Mouse (Mus musculus) liver, adult 2 months (tissue): Measurements from ENCODE around the gene Chp1. TPM values are rescaled to one million over a fixed set of nuclear protein-coding genes. Genes with fewer than 3 reads are reported as not detected.
"Not testable (repeated sequence)": the region's sequence is repeated elsewhere in the genome, so short reads cannot be mapped to it uniquely, and the experiment has no call there.

Experiments
- DNase-seq: peaks from one replicate; pipeline ENCODE4 v3.0.0-alpha.2; 2011; ENCODE audit warnings: low read depth, low spot score; ENCODE audit errors: extremely low read depth
- H3K27ac ChIP-seq: fragments of 200-500 bp; replicated peaks from 2 replicates; pipeline ENCODE4 v1.5.1; 2012; ENCODE audit warnings: low read depth, mild to moderate bottlenecking, control low read depth, inconsistent platforms, low read length; ENCODE audit not compliant: insufficient read depth
- H3K27me3 ChIP-seq: fragments of 200-500 bp; 2 replicates; pipeline ENCODE4 v1.6.1; 2012; ENCODE audit warnings: mild to moderate bottlenecking, moderate library complexity, low read length, inconsistent platforms; ENCODE audit not compliant: control insufficient read depth, insufficient read depth
- H3K36me3 ChIP-seq: fragments of 200-500 bp; 2 replicates; pipeline ENCODE4 v1.6.1; 2012; ENCODE audit warnings: low read length, inconsistent platforms; ENCODE audit not compliant: control insufficient read depth, insufficient read depth
- H3K4me1 ChIP-seq: fragments of 200-500 bp; 2 replicates; pipeline ENCODE4 v1.6.1; 2011; ENCODE audit warnings: low read length; ENCODE audit not compliant: control insufficient read depth, insufficient read depth
- H3K4me3 ChIP-seq: fragments of 200-500 bp; 2 replicates; pipeline ENCODE4 v1.5.1; 2011; ENCODE audit warnings: low read depth, mild to moderate bottlenecking, control low read depth, low read length, moderate library complexity; ENCODE audit not compliant: insufficient read depth
- H3K79me2 ChIP-seq: fragments of 200-500 bp; 2 replicates; pipeline ENCODE4 v1.6.1; 2012; ENCODE audit warnings: inconsistent platforms, mild to moderate bottlenecking, low read length, moderate library complexity; ENCODE audit not compliant: control insufficient read depth, insufficient read depth
- H3K9ac ChIP-seq: fragments of 200-500 bp; 2 replicates; pipeline ENCODE4 v1.6.1; 2012; ENCODE audit warnings: low read depth, mild to moderate bottlenecking, control low read depth, inconsistent platforms, low read length
- CTCF ChIP-seq: fragments of 200-500 bp; IDR thresholded peaks from 2 replicates; pipeline ENCODE4 v1.5.1; 2011; ENCODE audit warnings: low read depth, low read length, control low read depth
- POLR2A ChIP-seq: fragments of 200-500 bp; IDR thresholded peaks from 2 replicates; pipeline ENCODE4 v1.6.1; 2011; ENCODE audit warnings: low read length, control low read depth; ENCODE audit not compliant: insufficient read depth; ENCODE audit errors: extremely low read depth
- WGBS: fragments of 180-500 bp; shearing (Covaris S2); methylation state at CpG from one replicate; pipeline ENCODE4 v1.1.7; 2018; 5-methylcytosine and 5-hydroxymethylcytosine counted together
- polyA plus RNA-seq: library from polyadenylated mRNA; depleted of rRNA; stranded (reverse); fragments of >200 nt; gene quantifications from 2 replicates; pipeline ENCODE4 v1.2.3, GENCODE M21; 2012; rRNA removed
- total RNA-seq: library from RNA; depleted of rRNA; stranded (reverse); fragments of >200 nt; gene quantifications from 2 replicates; pipeline ENCODE4 v1.2.3, GENCODE M21; 2014; rRNA removed

The Chp1 gene
- total and polyA plus RNA-seq, 2 experiments = 176 to 178 TPM

- DNase-seq = peak; percentile 94
- H3K36me3 ChIP-seq = no peaks in the 10 kb centered on the region
- no peak within 1 kb of the TSS for H3K27ac ChIP-seq
- H3K4me1 ChIP-seq = peaks cover 2% of the 10 kb centered on the region; the same call in 1 of the 2 replicates
- H3K9ac ChIP-seq = peak within 1 kb of the TSS; percentile 55
- H3K79me2 ChIP-seq = peaks cover 2% of the 10 kb centered on the region; the same call in 1 of the 2 replicates
- WGBS = under 1% methylated on average over 55 of the region's 55 CpGs
- peak within 1 kb of the TSS; percentile 81 for H3K4me3 ChIP-seq
- no peaks in the 10 kb centered on the region for H3K27me3 ChIP-seq
- TF ChIP-seq POLR2A (no peak), CTCF (no peak)
These were observed 70.9 kb downstream of the Chp1 start, which contains the start of the genes Nusap1 and Oip5 for GRCm38 (mm10) chr2:119618199-119618982. Gene Nusap1, plus strand, starts transcription at chr2:119618298. Gene Oip5, minus strand, starts transcription at chr2:119618469.

- Histone ChIP-seq H3K9ac (peak overlapping the region; percentile 28; the same call in 1 of the 2 replicates), H3K4me3 (peak overlapping the region; percentile 63)
- not testable (repeated sequence) for H3K79me2 ChIP-seq, DNase-seq, H3K27ac ChIP-seq, H3K4me1 ChIP-seq, H3K27me3 ChIP-seq, H3K36me3 ChIP-seq
- WGBS = 9% methylated on average over 6 of the region's 6 CpGs
These were observed 71.5 kb downstream of the Chp1 start for GRCm38 (mm10) chr2:119619002-119619401.

- no peak overlapping the region for H3K9ac ChIP-seq
- no peak overlapping the region for H3K4me3 ChIP-seq
These were observed 73.8 kb downstream of the Chp1 start for GRCm38 (mm10) chr2:119621302-119621701.

More at GRCm38 (mm10) chr2:119621302-119621701, 73.8 kb downstream of the Chp1 start:
- H3K79me2 ChIP-seq = peaks cover 2% of the 10 kb centered on the region; the same call in 1 of the 2 replicates
- 99% methylated on average over 2 of the region's 2 CpGs for WGBS
- H3K27me3 ChIP-seq = no peaks in the 10 kb centered on the region
- no peak for DNase-seq
- TF ChIP-seq POLR2A (no peak), CTCF (no peak)
- H3K4me1 ChIP-seq = peaks cover 2% of the 10 kb centered on the region; the same call in 1 of the 2 replicates
- H3K27ac ChIP-seq = no peak overlapping the region
- H3K36me3 ChIP-seq = no peaks in the 10 kb centered on the region

Other genes with a start within 250 kb of the Chp1 start
- gene Dll4, start 221.9 kb upstream of the Chp1 start, total RNA-seq = 3.0 and 5.2 TPM in 2 replicates
- 3.1 and 4.1 TPM in 2 replicates for gene Dll4, start 221.9 kb upstream of the Chp1 start, polyA plus RNA-seq
- gene Chac1, start 196.5 kb upstream of the Chp1 start, total RNA-seq = 3.2 and 5.5 TPM in 2 replicates
- gene Chac1, start 196.5 kb upstream of the Chp1 start, polyA plus RNA-seq = 4.1 and 6.1 TPM in 2 replicates
- gene Ino80, start 70.0 kb upstream of the Chp1 start, total RNA-seq = 8.7 and 9.9 TPM in 2 replicates
- 2.8 and 3.7 TPM in 2 replicates for gene Ino80, start 70.0 kb upstream of the Chp1 start, polyA plus RNA-seq
- 0.83 and 0.87 TPM in 2 replicates for gene Exd1, start 70 bp upstream of the Chp1 start, total RNA-seq
- gene Exd1, start 70 bp upstream of the Chp1 start, polyA plus RNA-seq = 0.66 and 0.87 TPM in 2 replicates
- gene Nusap1, start 70.6 kb downstream of the Chp1 start, total RNA-seq = 0.46 and 1.4 TPM in 2 replicates
- 0.06 and 0.07 TPM in 2 replicates for gene Nusap1, start 70.6 kb downstream of the Chp1 start, polyA plus RNA-seq
- 0.92 and 0.94 TPM in 2 replicates for gene Oip5, start 70.8 kb downstream of the Chp1 start, total RNA-seq
- 0.37 and 0.69 TPM in 2 replicates for gene Oip5, start 70.8 kb downstream of the Chp1 start, polyA plus RNA-seq
- gene Ndufaf1, start 115.1 kb downstream of the Chp1 start, total RNA-seq = 28.0 and 36.2 TPM in 2 replicates
- gene Ndufaf1, start 115.1 kb downstream of the Chp1 start, polyA plus RNA-seq = 7.6 and 9.4 TPM in 2 replicates
- gene Rtf1, start 127.4 kb downstream of the Chp1 start, total RNA-seq = 5.4 and 5.6 TPM in 2 replicates
- gene Rtf1, start 127.4 kb downstream of the Chp1 start, polyA plus RNA-seq = 4.4 and 5.2 TPM in 2 replicates
- 0.65 and 1.8 TPM in 2 replicates for gene Itpka, start 194.6 kb downstream of the Chp1 start, total RNA-seq
- gene Itpka, start 194.6 kb downstream of the Chp1 start, polyA plus RNA-seq = 1.7 and 3.6 TPM in 2 replicates
- gene Ltk, start 212.7 kb downstream of the Chp1 start, total RNA-seq = 0.07 TPM in 1 of 2 replicates, not detected in the other
- 0.10 and 0.66 TPM in 2 replicates for gene Ltk, start 212.7 kb downstream of the Chp1 start, polyA plus RNA-seq
- 2.4 and 3.3 TPM in 2 replicates for gene Rpap1, start 239.8 kb downstream of the Chp1 start, total RNA-seq
- 6.2 and 10.5 TPM in 2 replicates for gene Rpap1, start 239.8 kb downstream of the Chp1 start, polyA plus RNA-seq